Mouse (Mus musculus) neural tube, embryonic 15.5 days (tissue): ENCODE data around the gene Gm10643. TPM values are rescaled to one million over a fixed set of nuclear protein-coding genes. Genes with fewer than 3 reads are reported as not detected.

ENCODE experiments used
- ATAC-seq: fragments of 200-750 bp; cut with Nextera tagmentation; 2 replicates; pipeline ENCODE4 v1.8.0; 2017; ENCODE audit warnings: mild to moderate bottlenecking, moderate TSS enrichment, moderate library complexity; ENCODE audit not compliant: low FRiP score
- H3K27ac ChIP-seq: fragments of 300-500 bp; sonication (generic); replicated peaks from 2 replicates; pipeline ENCODE4 v1.5.1; 2015; ENCODE audit warnings: mild to moderate bottlenecking, inconsistent platforms
- H3K27me3 ChIP-seq: fragments of 300-500 bp; sonication (generic); replicated peaks from 2 replicates; pipeline ENCODE4 v1.6.1; 2015; ENCODE audit warnings: inconsistent platforms
- H3K36me3 ChIP-seq: fragments of 300-500 bp; sonication (generic); 2 replicates; pipeline ENCODE4 v1.6.1; 2015; ENCODE audit warnings: inconsistent platforms
- H3K4me1 ChIP-seq: fragments of 300-500 bp; sonication (generic); 2 replicates; pipeline ENCODE4 v1.6.1; 2015; ENCODE audit warnings: inconsistent platforms
- H3K4me2 ChIP-seq: fragments of 300-500 bp; sonication (generic); 2 replicates; pipeline ENCODE4 v1.6.1; 2015; ENCODE audit warnings: inconsistent platforms, mild to moderate bottlenecking, moderate library complexity
- H3K4me3 ChIP-seq: fragments of 300-500 bp; sonication (generic); replicated peaks from 2 replicates; pipeline ENCODE4 v1.5.1; 2015; ENCODE audit warnings: mild to moderate bottlenecking, inconsistent platforms
- H3K9ac ChIP-seq: fragments of 300-500 bp; sonication (generic); replicated peaks from 2 replicates; pipeline ENCODE4 v1.6.1; 2015; ENCODE audit warnings: mild to moderate bottlenecking, inconsistent platforms
- H3K9me3 ChIP-seq: fragments of 300-500 bp; sonication (generic); replicated peaks from 2 replicates; pipeline ENCODE4 v1.6.1; 2016; ENCODE audit warnings: inconsistent platforms
- WGBS: fragments of 180-500 bp; shearing (Covaris S2); methylation state at CpG from one replicate; pipeline ENCODE4 v1.1.7; 2015; ENCODE audit warnings: mixed read lengths; 5-methylcytosine and 5-hydroxymethylcytosine counted together
- polyA plus RNA-seq: library from polyadenylated mRNA; unstranded; fragments of >200 nt; fragmentation: Nextera tagmentation; extraction: Ambion mirVana; gene quantifications from 2 replicates; pipeline ENCODE4 v1.2.1, GENCODE M21; 2015

The Gm10643 gene
- polyA plus RNA-seq, 1 experiment from 2014 or later: 1.8 TPM

DNA sequence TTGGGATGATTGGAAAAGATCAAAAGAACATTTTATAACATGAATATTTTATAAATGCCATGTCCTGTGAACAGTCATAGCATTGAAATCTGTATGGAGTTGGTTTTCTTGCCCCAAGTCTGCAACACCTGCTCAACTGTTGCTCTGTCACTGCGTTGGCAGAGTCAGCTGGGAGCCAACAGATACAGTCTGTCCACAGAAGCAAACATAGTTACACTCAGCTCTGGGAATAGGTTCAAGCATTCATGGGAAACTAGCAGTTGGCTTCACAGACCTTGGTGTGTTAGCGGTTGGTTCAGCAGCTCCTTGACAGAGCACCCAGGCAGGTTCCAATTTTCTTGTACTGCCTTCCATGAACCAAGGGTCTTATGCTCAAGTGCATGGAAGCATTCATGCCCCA is 5.7 kb upstream of the Gm10643 start:
- no peak overlapping the region for H3K9ac ChIP-seq
- H3K4me2 ChIP-seq: no peak overlapping the region
- H3K36me3 ChIP-seq: peaks cover 7% of the 10 kb centered on the region
- no peaks in the 10 kb centered on the region for H3K27me3 ChIP-seq
- WGBS: 76% methylated on average over 2 of the region's 2 CpGs
- no peak overlapping the region for H3K27ac ChIP-seq
- peaks cover 78% of the 10 kb centered on the region for H3K4me1 ChIP-seq
- no peak overlapping the region for H3K4me3 ChIP-seq
- ATAC-seq: no peak
- no peaks in the 10 kb centered on the region for H3K9me3 ChIP-seq

- H3K27me3 ChIP-seq: no peaks in the 10 kb centered on the region
- no peak overlapping the region for H3K4me3 ChIP-seq
- H3K4me2 ChIP-seq: no peak overlapping the region
- no peaks in the 10 kb centered on the region for H3K9me3 ChIP-seq
- 82% methylated on average over 5 of the region's 5 CpGs for WGBS
- H3K4me1 ChIP-seq: peaks cover 81% of the 10 kb centered on the region
- H3K36me3 ChIP-seq: peaks cover 3% of the 10 kb centered on the region
- no peak overlapping the region for H3K9ac ChIP-seq
- no peak for ATAC-seq
- peak overlapping the region; percentile 29 for H3K27ac ChIP-seq
These were observed 5.3 kb upstream of the Gm10643 start for GRCm38 (mm10) chr8:84070241-84070640.

DNA sequence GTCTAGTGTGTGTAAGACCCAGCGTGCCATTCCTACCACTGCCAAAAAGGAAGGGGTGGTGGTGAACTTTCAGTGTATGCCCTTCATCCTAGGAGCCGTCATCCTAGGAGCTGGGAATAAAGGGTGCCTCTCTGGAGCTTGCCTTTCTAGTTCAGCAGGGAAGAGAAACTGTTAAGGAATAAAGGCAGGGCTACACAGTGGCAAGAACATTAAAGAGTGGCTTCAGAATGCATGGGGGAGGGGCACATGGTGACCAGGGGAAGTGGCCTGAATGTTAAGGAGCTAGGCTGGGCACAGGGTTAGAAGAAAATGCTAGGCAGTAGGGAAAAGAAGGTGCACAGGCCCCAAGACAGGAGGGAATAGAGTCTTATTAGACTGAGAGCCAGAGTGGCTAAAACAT is 4.8 kb upstream of the Gm10643 start:
- ATAC-seq: no peak
- WGBS: 52% methylated on average over 2 of the region's 2 CpGs
- Histone ChIP-seq H3K9me3 (no peaks in the 10 kb centered on the region), H3K9ac (no peak overlapping the region), H3K27ac (peak overlapping the region; percentile 29), H3K27me3 (no peaks in the 10 kb centered on the region), H3K4me1 (peaks cover 80% of the 10 kb centered on the region), H3K4me3 (no peak overlapping the region), H3K4me2 (no peak overlapping the region), H3K36me3 (no peaks in the 10 kb centered on the region)

DNA sequence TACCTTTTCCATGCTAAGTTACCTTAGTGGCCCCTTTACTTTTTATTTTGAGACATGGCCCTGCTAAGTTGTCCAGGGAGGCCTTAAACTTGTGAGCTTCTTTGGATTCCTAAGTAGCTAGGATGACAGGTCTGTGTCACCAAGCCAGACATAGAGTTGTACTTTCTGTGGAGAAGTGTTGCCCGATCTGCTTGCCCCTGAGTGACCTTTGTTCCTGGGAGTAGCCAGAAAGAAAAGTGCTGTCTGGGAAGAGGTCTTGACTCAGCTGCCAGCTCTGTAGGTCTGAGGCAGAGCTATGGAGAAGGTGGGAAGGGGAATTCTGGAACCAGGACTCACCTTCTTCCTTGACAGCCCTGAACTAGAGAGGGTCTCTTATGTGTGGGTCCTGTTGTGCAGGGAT is 4.2 kb upstream of the Gm10643 start:
- no peak for ATAC-seq
- Histone ChIP-seq H3K4me1 (peaks cover 74% of the 10 kb centered on the region), H3K4me3 (no peak overlapping the region), H3K9me3 (no peaks in the 10 kb centered on the region), H3K4me2 (no peak overlapping the region), H3K9ac (no peak overlapping the region), H3K27ac (no peak overlapping the region), H3K27me3 (no peaks in the 10 kb centered on the region), H3K36me3 (no peaks in the 10 kb centered on the region)
- WGBS: 42% methylated on average over 1 of the region's 1 CpGs

GRCm38 (mm10) chr8:84068316-84069035 is 3.5 kb upstream of the Gm10643 start:
- Histone ChIP-seq H3K4me3 (0 out of 2 replicates have a peak overlapping the region, but pooled peaks have one; percentile 98), H3K9me3 (no peaks in the 10 kb centered on the region), H3K9ac (no peak overlapping the region), H3K4me2 (peak overlapping the region; percentile 58), H3K36me3 (no peaks in the 10 kb centered on the region), H3K4me1 (peaks cover 67% of the 10 kb centered on the region), H3K27me3 (no peaks in the 10 kb centered on the region), H3K27ac (no peak overlapping the region)
- no peak for ATAC-seq
- WGBS: 76% methylated on average over 12 of the region's 12 CpGs

- H3K36me3 ChIP-seq: no peaks in the 10 kb centered on the region
- no peaks in the 10 kb centered on the region for H3K27me3 ChIP-seq
- peak overlapping the region; percentile 58 for H3K4me2 ChIP-seq
- 87% methylated on average over 7 of the region's 7 CpGs for WGBS
- peaks cover 62% of the 10 kb centered on the region for H3K4me1 ChIP-seq
- peak overlapping the region; percentile 96; the same call in 1 of the 2 replicates for H3K9ac ChIP-seq
- H3K27ac ChIP-seq: no peak overlapping the region
- no peak for ATAC-seq
- no peaks in the 10 kb centered on the region for H3K9me3 ChIP-seq
- H3K4me3 ChIP-seq: peak overlapping the region; percentile 98
These were observed 3.0 kb upstream of the Gm10643 start for GRCm38 (mm10) chr8:84067911-84068310.

DNA sequence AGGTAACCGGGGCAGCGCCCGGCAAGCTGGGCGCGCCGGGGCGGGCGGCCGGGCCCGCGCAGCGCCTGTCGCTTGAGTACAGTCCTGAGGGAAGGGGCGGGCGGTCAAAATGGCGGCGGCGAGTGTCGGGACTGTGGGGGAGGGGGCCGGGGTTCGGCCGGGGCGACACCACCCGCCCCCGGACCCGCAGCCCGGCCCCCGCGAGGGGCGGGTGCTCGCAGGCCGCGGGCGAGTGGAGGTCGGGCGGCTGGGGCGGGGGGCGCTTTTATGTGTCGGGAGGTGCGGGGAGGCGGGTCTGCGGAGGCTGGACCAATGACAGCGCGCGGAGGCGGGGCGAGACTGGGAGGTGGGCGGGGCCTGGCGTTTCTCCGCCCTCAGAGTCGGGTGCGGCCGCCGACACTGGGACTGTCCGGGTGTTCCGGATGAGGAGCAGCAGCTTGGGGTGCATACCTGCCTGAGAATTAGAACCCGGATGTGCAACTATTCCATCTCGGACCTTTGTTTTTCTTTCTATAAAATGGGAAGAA is 2.2 kb upstream of the Gm10643 start:
- H3K4me3 ChIP-seq: peak overlapping the region; percentile 98
- H3K9ac ChIP-seq: peak overlapping the region; percentile 96
- H3K27ac ChIP-seq: peak overlapping the region; percentile 97
- H3K9me3 ChIP-seq: no peaks in the 10 kb centered on the region
- no peaks in the 10 kb centered on the region for H3K27me3 ChIP-seq
- H3K36me3 ChIP-seq: no peaks in the 10 kb centered on the region
- H3K4me1 ChIP-seq: peaks cover 54% of the 10 kb centered on the region
- ATAC-seq: peak; percentile 79
- under 1% methylated on average over 54 of the region's 58 CpGs for WGBS
- H3K4me2 ChIP-seq: peak overlapping the region; percentile 58

DNA sequence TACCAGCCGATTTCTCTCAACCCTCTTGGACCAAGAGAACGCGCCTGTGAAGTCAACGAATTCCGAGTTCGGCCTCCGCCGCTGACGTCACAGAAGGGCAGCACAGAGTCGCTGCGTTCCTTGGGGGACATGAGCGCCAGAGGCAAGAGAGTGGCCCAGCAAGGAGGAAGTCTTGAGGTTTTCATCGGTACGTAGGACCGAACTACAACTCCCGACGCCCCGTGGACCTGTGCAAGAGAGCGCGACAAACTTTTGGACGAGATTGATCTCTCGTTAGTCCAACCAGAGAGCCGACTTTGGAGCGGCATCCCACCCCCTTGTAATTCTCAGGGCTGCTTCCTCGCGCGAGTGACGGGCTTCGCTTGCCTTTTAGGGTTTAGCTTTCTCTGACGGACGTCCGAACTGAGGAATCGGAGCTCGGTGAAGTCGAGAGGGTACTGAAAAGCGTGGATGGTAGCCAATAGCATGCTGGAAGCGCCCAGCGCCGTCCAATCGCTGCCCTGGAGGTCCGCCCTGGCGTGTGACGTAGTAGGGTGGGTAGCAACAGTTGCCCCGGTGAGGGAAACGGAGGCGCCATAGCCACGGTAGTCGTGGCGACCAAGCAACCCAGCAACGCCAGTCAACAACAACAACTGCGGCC is 1.5 kb upstream of the Gm10643 start, which contains the start of gene Rfx1:
Rfx1 (plus strand) TSS at position 544 of the 640 bp plus-strand sequence.
- H3K36me3 ChIP-seq: no peaks in the 10 kb centered on the region
- H3K4me1 ChIP-seq: peaks cover 47% of the 10 kb centered on the region
- H3K4me2 ChIP-seq: peak within 1 kb of the TSS; percentile 84
- under 1% methylated on average over 51 of the region's 51 CpGs for WGBS
- H3K27ac ChIP-seq: peak within 1 kb of the TSS; percentile 97
- no peaks in the 10 kb centered on the region for H3K27me3 ChIP-seq
- H3K9me3 ChIP-seq: no peaks in the 10 kb centered on the region
- H3K9ac ChIP-seq: peak within 1 kb of the TSS; percentile 96
- ATAC-seq: peak; percentile 98
- H3K4me3 ChIP-seq: peak within 1 kb of the TSS; percentile 98

GRCm38 (mm10) chr8:84065457-84066072 is 628 bp upstream of the Gm10643 start:
- Histone ChIP-seq H3K36me3 (no peaks in the 10 kb centered on the region), H3K9ac (peak overlapping the region; percentile 60), H3K9me3 (no peaks in the 10 kb centered on the region), H3K4me1 (peaks cover 40% of the 10 kb centered on the region), H3K4me3 (peak overlapping the region; percentile 98), H3K27me3 (no peaks in the 10 kb centered on the region), H3K4me2 (peak overlapping the region; percentile 84), H3K27ac (peak overlapping the region; percentile 86)
- 16% methylated on average over 5 of the region's 5 CpGs for WGBS
- ATAC-seq: no peak

DNA sequence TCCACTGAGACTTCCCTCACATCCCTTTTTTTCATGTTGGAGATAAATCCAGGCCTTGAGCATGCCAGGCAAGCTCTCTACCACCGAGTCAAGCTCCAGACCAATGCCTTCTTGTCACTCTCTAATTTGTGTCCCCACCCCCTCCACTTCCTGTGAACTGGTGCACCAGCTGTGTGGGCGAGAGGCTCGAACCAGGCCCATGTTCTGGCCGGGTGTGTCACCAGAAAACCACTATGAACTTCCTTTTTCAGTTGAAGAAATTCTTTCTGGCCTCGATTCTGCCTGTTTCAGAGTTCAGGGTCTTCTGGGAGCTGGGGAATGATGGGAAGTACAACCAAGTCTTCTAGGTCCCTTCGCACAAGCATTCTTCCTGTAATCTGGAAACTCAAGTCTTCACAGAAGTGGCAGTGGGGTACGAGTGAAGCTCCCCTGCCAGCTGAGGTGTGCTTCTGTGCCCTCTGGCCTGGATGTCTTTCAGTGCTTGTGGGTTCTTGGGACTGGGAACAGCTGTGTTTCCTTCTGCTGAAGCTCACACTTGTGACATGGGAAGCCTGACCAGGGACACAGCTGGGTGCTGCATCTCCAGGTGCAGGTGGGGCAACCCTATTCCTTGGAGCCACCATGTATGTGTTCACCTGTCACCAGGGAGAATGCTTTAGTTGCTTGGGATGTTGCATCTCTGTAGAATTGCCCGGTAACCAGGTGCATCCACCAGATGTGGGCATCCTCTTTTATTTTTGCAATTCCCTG is 901 bp downstream of the Gm10643 start:
- Histone ChIP-seq H3K4me1 (peaks cover 25% of the 10 kb centered on the region), H3K4me3 (no peak overlapping the region), H3K4me2 (no peak overlapping the region), H3K9ac (no peak overlapping the region), H3K27me3 (no peaks in the 10 kb centered on the region), H3K9me3 (no peaks in the 10 kb centered on the region), H3K36me3 (no peaks in the 10 kb centered on the region), H3K27ac (no peak overlapping the region)
- 73% methylated on average over 8 of the region's 8 CpGs for WGBS
- ATAC-seq: no peak

- ATAC-seq: no peak
- no peak overlapping the region for H3K27ac ChIP-seq
- H3K4me1 ChIP-seq: no peaks in the 10 kb centered on the region
- H3K36me3 ChIP-seq: no peaks in the 10 kb centered on the region
- H3K4me2 ChIP-seq: no peak overlapping the region
- no peak overlapping the region for H3K9ac ChIP-seq
- H3K27me3 ChIP-seq: no peaks in the 10 kb centered on the region
- H3K9me3 ChIP-seq: no peaks in the 10 kb centered on the region
- WGBS: 92% methylated on average over 2 of the region's 2 CpGs
- no peak overlapping the region for H3K4me3 ChIP-seq
These were observed 4.7 kb downstream of the Gm10643 start for GRCm38 (mm10) chr8:84060245-84060644.
